Mouse (Mus musculus) MEL (cell line): ENCODE results near the gene Npm3.

Experiments
- BHLHE40 ChIP-seq: IDR thresholded peaks from 2 replicates; pipeline ENCODE4 v1.6.1; 2012; ENCODE audit warnings: low read depth, mild to moderate bottlenecking, inconsistent platforms, low read length, improper control_type of control experiment, borderline replicate concordance
- CTCF ChIP-seq, 3 experiments: IDR thresholded peaks in 2 of 3; conservative IDR thresholded peaks in 1 of 3; 2 replicates each; pipeline ENCODE4 v1.5.1; 2011 to 2012; ENCODE audit warnings: low read length in 3 of 3, low read depth in 2 of 3, mild to moderate bottlenecking in 2 of 3, improper control_type of control experiment in 1 of 3, inconsistent platforms in 1 of 3, mixed read lengths in 1 of 3, moderate library complexity in 1 of 3; ENCODE audit not compliant: control insufficient read depth in 1 of 3, insufficient read depth in 1 of 3, poor library complexity in 1 of 3, severe bottlenecking in 1 of 3
- EP300 ChIP-seq, 2 experiments: IDR thresholded peaks; 2 replicates each; pipeline ENCODE4 v1.6.1; 2011; ENCODE audit warnings: improper control_type of control experiment in 2 of 2, low read length in 2 of 2, low read depth in 1 of 2, mild to moderate bottlenecking in 1 of 2
- HCFC1 ChIP-seq: IDR thresholded peaks from 2 replicates; pipeline ENCODE4 v1.6.1; 2012; ENCODE audit warnings: low read depth, mild to moderate bottlenecking, inconsistent platforms, low read length, improper control_type of control experiment, moderate library complexity
- MAX ChIP-seq: IDR thresholded peaks from 2 replicates; pipeline ENCODE4 v1.6.1; 2011; ENCODE audit warnings: low read length, improper control_type of control experiment
- MYC ChIP-seq: IDR thresholded peaks from 2 replicates; pipeline ENCODE4 v1.6.1; 2011; ENCODE audit warnings: low read depth, mild to moderate bottlenecking, low read length, improper control_type of control experiment, moderate library complexity
- POLR2A ChIP-seq, 2 experiments: IDR thresholded peaks; 2 replicates each; pipeline ENCODE4 v1.6.1; 2011 to 2012; ENCODE audit warnings: low read length in 2 of 2, mild to moderate bottlenecking in 2 of 2, control low read depth in 1 of 2, improper control_type of control experiment in 1 of 2, low read depth in 1 of 2, moderate library complexity in 1 of 2; ENCODE audit not compliant: control insufficient read depth in 1 of 2, insufficient read depth in 1 of 2, poor library complexity in 1 of 2
- ZNF384 ChIP-seq: IDR thresholded peaks from 2 replicates; pipeline ENCODE4 v1.6.1; 2012; ENCODE audit warnings: low read depth, mild to moderate bottlenecking, inconsistent platforms, low read length, improper control_type of control experiment

GRCm38 (mm10) chr19:45753551-45753950 is 4.2 kb upstream of the Npm3 start:
- TF ChIP-seq CTCF (IDR thresholded peaks at IDR 0.05 in 2 of 3, conservative IDR thresholded peaks at IDR 0.05 in 1 of 3; ENCODE audit: control insufficient read depth in 1 of 3, insufficient read depth in 1 of 3, low read depth in 2 of 3, low read length in 3 of 3, poor library complexity in 1 of 3, severe bottlenecking in 1 of 3) (no peak), POLR2A (IDR thresholded peaks at IDR 0.05; ENCODE audit: control insufficient read depth in 1 of 2, insufficient read depth in 1 of 2, low read depth in 1 of 2, low read length in 2 of 2, poor library complexity in 1 of 2) (no peak), MAX (no peak), ZNF384 (no peak), EP300 (IDR thresholded peaks at IDR 0.05; ENCODE audit: low read depth in 1 of 2, low read length in 2 of 2) (no peak), BHLHE40 (no peak), MYC (no peak), HCFC1 (no peak)
